Mouse (Mus musculus): ENCODE data around the gene Ptbp3.

Gene Ptbp3

DNA sequence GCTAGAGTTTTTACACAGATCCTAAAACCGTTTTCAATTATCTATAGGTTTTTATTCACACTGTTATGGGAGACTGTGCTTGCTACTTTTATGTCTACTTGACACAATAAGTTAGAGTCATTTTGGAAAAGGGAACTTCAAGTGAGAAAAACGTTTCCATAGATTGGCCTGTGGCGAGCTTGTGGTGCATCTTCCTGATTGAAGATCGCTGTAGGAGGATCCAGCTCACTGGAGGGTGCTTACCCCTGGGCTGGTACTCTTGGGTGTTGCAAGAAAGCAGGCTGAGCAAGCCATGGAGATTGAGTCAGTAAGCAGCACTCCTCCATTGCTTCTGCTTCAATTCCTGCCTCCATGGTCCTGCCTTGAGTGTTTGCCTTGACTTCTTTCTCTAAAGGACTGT, 113.2 kb downstream of the Ptbp3 start:
- no peak for DNase-seq (ENCODE audit: low spot score)

DNA sequence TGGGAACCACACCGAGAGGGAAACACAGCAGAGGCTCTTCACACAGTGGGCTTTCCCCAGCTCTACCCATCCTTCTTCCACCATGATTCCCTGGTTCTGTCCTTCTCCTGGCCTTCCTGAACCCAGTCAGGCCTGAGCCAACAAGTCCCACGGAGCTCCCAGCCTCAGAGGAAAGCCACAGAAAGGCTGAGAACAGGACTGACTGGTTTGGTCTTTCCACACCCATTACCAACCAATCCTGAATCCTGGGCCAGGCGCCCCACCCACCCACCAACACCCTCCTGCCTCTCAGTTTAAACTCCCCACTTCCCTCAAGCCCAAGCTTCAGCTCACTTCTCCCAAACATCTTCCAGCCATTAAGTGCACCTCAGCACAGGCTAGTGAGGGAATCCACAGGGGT, 115.1 kb downstream of the Ptbp3 start:
- DNase-seq (ENCODE audit: low spot score), result no peak

DNA sequence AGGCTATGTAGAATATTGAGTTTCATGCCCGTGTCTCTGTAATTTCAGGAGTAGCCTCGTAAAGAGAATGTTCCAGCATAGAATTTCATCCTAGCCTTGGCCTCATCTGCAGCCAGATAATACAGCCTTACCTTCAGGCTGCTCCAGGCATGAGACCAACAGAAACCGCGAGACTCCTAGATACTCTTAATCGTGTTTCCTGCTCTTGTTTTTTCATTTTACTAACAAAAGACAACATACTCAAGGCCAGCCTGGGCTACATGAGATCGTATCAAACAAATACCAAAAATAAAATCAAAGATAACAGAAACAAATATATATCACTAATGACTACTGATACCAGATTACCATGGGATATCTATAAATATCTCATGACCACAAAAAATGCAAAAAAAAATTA, 120.0 kb downstream of the Ptbp3 start:
- DNase-seq (ENCODE audit: low spot score), result no peak

DNA sequence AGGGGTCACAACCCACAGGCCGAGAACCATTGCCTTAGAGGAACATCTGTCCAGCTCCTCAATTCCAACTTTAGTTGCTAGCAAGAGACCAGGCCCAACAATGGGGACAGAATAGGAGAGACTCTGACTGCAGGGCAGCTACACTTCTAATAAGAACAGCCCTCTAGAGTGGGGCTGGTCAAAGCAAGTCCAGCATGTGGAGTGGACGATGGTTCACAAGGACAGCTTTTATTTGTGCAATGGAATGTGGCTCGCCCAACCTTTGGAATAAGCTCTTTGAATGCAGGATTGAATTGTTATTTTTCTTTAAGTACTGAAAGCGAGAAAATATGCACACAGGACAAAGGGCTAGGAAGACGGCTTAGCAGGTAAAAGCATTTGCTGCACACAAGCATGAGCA, 122.7 kb downstream of the Ptbp3 start:
- no peak for DNase-seq (ENCODE audit: low spot score)

DNA sequence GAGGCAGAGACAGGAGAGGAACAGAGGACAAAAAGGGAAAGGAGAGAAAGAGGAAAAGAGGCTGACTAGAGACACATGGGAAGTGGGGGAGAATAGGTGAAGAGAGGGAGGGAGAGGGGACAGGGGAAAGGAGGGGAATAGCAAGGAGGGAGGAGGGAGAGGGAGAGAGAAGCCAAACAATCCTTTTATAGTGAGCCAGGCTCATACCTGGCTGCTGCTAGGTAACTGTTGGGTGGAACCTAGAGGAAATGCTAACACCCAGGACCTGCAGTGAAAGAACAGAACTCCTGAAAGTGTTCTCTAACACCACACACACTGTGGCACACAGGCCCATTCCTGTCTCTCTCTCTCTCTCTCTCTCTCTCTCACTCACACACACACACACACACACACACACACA, 126.4 kb downstream of the Ptbp3 start:
- no peak for DNase-seq (ENCODE audit: low spot score)

DNA sequence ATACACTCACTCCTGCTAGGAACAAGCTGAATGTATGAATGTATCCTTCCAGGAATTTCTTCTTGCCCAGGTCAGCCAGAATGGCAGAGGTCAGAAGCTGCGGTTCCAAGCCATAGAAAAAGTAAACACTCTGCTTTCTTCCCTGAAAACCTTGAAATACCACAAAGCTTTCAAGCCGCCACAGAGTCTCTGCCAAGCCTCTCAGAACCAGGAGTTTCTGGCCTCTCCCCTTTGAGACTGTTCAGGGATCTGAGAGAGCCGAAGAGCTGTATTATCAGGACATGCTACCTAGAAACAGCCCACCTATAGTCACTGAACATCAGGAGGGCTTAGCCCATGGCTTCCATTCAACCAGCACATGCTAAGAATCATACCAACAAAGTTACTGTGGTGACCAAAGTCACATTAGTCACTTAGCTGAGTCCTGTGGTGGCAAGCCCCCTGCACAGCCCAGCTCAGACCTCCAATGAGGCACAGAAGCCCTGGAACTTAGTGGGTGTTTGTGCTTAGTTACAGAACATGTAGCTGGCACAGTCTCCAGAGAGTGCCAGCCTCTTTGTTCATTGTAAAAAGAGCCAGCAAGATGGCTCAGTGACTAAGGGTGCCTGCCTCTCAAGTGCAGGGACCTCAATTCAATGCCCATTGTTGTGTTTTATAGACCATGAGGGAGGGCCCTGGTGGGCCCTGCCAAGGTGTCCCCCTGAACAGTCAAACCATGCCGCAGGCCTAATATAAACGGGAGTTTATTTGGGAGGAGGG, 127.0 kb downstream of the Ptbp3 start:
- peak; percentile 67 for DNase-seq (ENCODE audit: low spot score)

Data from ovary, adult 18-20 months (tissue).